In the genomic region with DNA sequence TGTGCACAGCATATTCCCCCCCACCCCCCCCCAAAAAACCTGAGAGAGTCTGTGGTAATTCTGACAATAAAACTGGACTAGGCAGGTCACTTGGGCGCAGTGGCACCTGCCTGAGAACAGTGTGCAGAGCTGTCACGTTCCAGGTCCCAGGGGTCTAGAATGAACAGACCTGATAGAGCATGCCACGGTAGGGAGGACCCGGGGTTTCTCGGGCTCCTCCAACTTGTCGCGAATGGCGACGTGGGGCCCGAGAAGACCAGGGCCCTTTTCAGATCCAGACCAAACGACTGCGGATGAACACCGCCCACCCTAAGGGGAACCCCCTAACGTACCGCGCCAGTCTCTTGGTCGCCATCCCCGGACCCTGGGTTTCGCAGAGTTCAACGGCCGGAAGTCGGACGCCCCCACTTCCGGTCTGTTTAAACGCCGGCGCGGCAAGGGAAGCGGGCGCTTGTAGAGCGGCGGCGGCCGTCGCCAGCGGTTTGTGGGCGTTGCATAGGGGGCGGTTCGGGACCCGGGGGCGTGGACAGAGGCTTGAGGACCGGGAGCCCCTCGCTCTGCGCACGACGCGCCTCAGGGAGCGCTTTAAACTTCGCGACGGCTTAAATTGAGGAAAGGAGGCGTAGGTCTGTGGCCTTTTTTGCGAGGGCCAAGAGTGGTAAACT, we compare ENCODE assay signal across 8 mouse cellular contexts. TPM values are rescaled to one million over a fixed set of nuclear protein-coding genes. Genes with fewer than 3 reads are reported as not detected.
A peak's percentile ranks its signal among the peaks of the same experiment; 100 is the strongest.
DNase-seq lines count a peak whose midpoint lies in the region; ATAC-seq and TF ChIP-seq lines count a peak whose summit lies in the region.

Rexo5 (plus strand) TSS at position 421 of the 665 bp plus-strand sequence.
Eri2 (minus strand) TSS at position 473 of the 665 bp plus-strand sequence.

- TF ChIP-seq CTCF in G1E (IDR thresholded peaks at IDR 0.05; ENCODE audit: low read depth, low read length): no peak
- no peak for TF ChIP-seq CTCF in lung, embryonic 14.5 days (IDR thresholded peaks at IDR 0.05; ENCODE audit: low read depth)

- peak within 1 kb of the TSS; percentile 83 for H3K4me3 ChIP-seq in G1E (ENCODE audit: low read depth, low read length)
- peak within 1 kb of the TSS; percentile 65 for H3K4me3 ChIP-seq in forebrain, embryonic 14.5 days (ENCODE audit: low read depth, low read length)
- peak within 1 kb of the TSS; percentile 52 for H3K4me3 ChIP-seq in lung, embryonic 14.5 days (ENCODE audit: low read depth, low read length)

- peaks cover 18% of the 10 kb centered on the region for H3K4me1 ChIP-seq in G1E (ENCODE audit: insufficient read depth, low read depth, low read length)
- peaks cover 8% of the 10 kb centered on the region; the same call in 1 of the 2 replicates for H3K4me1 ChIP-seq in forebrain, embryonic 14.5 days (ENCODE audit: control insufficient read depth, insufficient read depth, low read length)
- no peaks in the 10 kb centered on the region; the same call in 1 of the 2 replicates for H3K4me1 ChIP-seq in lung, embryonic 14.5 days (ENCODE audit: insufficient read depth)

- peak within 1 kb of the TSS; percentile 29 for H3K27ac ChIP-seq in forebrain, embryonic 14.5 days (ENCODE audit: low read depth, low read length)
- peak within 1 kb of the TSS; percentile 81 for H3K27ac ChIP-seq in lung, embryonic 14.5 days (ENCODE audit: low read depth)

- ATAC-seq in G1E (ENCODE audit: extremely low read depth, insufficient number of reproducible peaks, low FRiP score, poor library complexity, severe bottlenecking): peak; percentile 93
- ATAC-seq in forebrain, embryonic 14.5 days: peak; percentile 99
- ATAC-seq in lung, embryonic 14.5 days (ENCODE audit: insufficient read depth): peak; percentile 100
- ATAC-seq in neutrophil, adult 5-6 weeks (ENCODE audit: extremely low read depth, insufficient number of reproducible peaks, low FRiP score, poor library complexity, severe bottlenecking): peak; percentile 85

- WGBS in forebrain, embryonic 14.5 days: under 1% methylated on average over 53 of the region's 53 CpGs
- under 1% methylated on average over 51 of the region's 53 CpGs for WGBS in lung, embryonic 14.5 days

- H3K27me3 ChIP-seq in G1E (ENCODE audit: insufficient read depth, low read length): no peaks in the 10 kb centered on the region
- no peaks in the 10 kb centered on the region for H3K27me3 ChIP-seq in forebrain, embryonic 14.5 days (replicated peaks; ENCODE audit: control insufficient read depth, insufficient read depth, low read length)
- no peaks in the 10 kb centered on the region for H3K27me3 ChIP-seq in lung, embryonic 14.5 days (ENCODE audit: insufficient read depth, low read length)

- peaks cover 34% of the 10 kb centered on the region for H3K36me3 ChIP-seq in G1E (replicated peaks)
- peaks cover 14% of the 10 kb centered on the region for H3K36me3 ChIP-seq in forebrain, embryonic 14.5 days (ENCODE audit: control insufficient read depth, insufficient read depth, low read length)
- H3K36me3 ChIP-seq in lung, embryonic 14.5 days (ENCODE audit: insufficient read depth): peaks cover 29% of the 10 kb centered on the region

- H3K9me3 ChIP-seq in G1E (replicated peaks): no peaks in the 10 kb centered on the region
- H3K9me3 ChIP-seq in forebrain, embryonic 14.5 days (replicated peaks; ENCODE audit: control insufficient read depth, low read length): no peaks in the 10 kb centered on the region
- no peaks in the 10 kb centered on the region for H3K9me3 ChIP-seq in lung, embryonic 14.5 days (ENCODE audit: low read depth, low read length)

- peak within 1 kb of the TSS; percentile 83 for H3K4me2 ChIP-seq in forebrain, embryonic 14.5 days (ENCODE audit: low read length)
- peak within 1 kb of the TSS; percentile 80 for H3K4me2 ChIP-seq in lung, embryonic 14.5 days

- H3K9ac ChIP-seq in forebrain, embryonic 14.5 days (ENCODE audit: low read length): peak within 1 kb of the TSS; percentile 78
- H3K9ac ChIP-seq in lung, embryonic 14.5 days: peak within 1 kb of the TSS; percentile 66

- intact Hi-C loops in heart, postnatal 14 days (cut with DNase I): loop anchor here (5.0 kb wide), 1 partner anchor 71 kb away; the partner anchor contains the start of gene Thumpd1

- DNase-seq in G1E (ENCODE audit: low spot score): peak; percentile 81
- peak; percentile 52 for DNase-seq in cerebellum, adult 11 months
- peak; percentile 93 for DNase-seq in forebrain, embryonic 14.5 days (ENCODE audit: low spot score)
- peak; percentile 87 to 92 for DNase-seq in heart, postnatal 14 days
- DNase-seq in layer of hippocampus, adult 18-20 months (ENCODE audit: low spot score in 2 of 2): peak; percentile 31 to 70
- peak; percentile 98 for DNase-seq in lung, embryonic 14.5 days
- peak; percentile 90 for DNase-seq in testis, postnatal 14 days (ENCODE audit: low spot score)

RNA-seq across cellular contexts. Expression of gene Rexo5, which starts in this region (rescaled TPM):
- 64.3 and 76.8 TPM in 2 replicates for total RNA-seq in G1E (2014; fragmentation: Nextera tagmentation)
- total RNA-seq in G1E (2017): 42.8 and 58.4 TPM in 2 replicates
- polyA plus RNA-seq in G1E (2012): 2.5 and 3.5 TPM in 2 replicates
- 10.5 and 13.7 TPM in 2 replicates for polyA plus RNA-seq in forebrain, embryonic 14.5 days (2014; fragmentation: Nextera tagmentation; extraction: Ambion mirVana)
- total RNA-seq in heart, postnatal 14 days (2021): 1 to 10 TPM; 1.9 to 2.3 TPM
- total RNA-seq in layer of hippocampus, adult 18-20 months (2021): under 1 TPM; 0.74 to 0.97 TPM
- polyA plus RNA-seq in lung, embryonic 14.5 days (2014; fragmentation: Nextera tagmentation; extraction: Ambion mirVana): 22.4 and 27.5 TPM in 2 replicates
- total RNA-seq in neutrophil, adult 5-6 weeks (2017): 15.4 and 25.5 TPM in 2 replicates

RNA-seq across cellular contexts. Expression of gene Eri2, which starts in this region (rescaled TPM):
- total RNA-seq in G1E (2014; fragmentation: Nextera tagmentation) (49.1 and 65.5 TPM in 2 replicates), G1E (2017) (32.4 and 37.4 TPM in 2 replicates)
- polyA plus RNA-seq in G1E (2012): 1.2 and 1.7 TPM in 2 replicates
- 27.0 and 31.2 TPM in 2 replicates for polyA plus RNA-seq in forebrain, embryonic 14.5 days (2014; fragmentation: Nextera tagmentation; extraction: Ambion mirVana)
- total RNA-seq in heart, postnatal 14 days (2021): 1 to 10 TPM; 2.3 to 2.8 TPM
- 1 to 10 TPM; 8.2 to 9.0 TPM for total RNA-seq in layer of hippocampus, adult 18-20 months (2021)
- 31.7 and 35.6 TPM in 2 replicates for polyA plus RNA-seq in lung, embryonic 14.5 days (2014; fragmentation: Nextera tagmentation; extraction: Ambion mirVana)
- 3.3 and 3.4 TPM in 2 replicates for total RNA-seq in neutrophil, adult 5-6 weeks (2017)

Comparison
In these comparisons a context has a peak if more than half of its experiments do, and no peak if none do; other contexts are left out.
1. Peak in every context shown above with its lines: DNase-seq, ATAC-seq, H3K4me3 ChIP-seq and H3K27ac ChIP-seq.
2. RNA of gene Eri2 (polyA plus RNA-seq): 31.7 to 35.6 TPM in lung, embryonic 14.5 days and 27.0 to 31.2 TPM in forebrain, embryonic 14.5 days; 1.2 to 1.7 TPM in G1E; every median in the first group is over 10 times any median in the second.